Mouse (Mus musculus) cerebellum, adult 2 months (tissue): Measurements from ENCODE around the gene Hfe2.

Experiments used
- CTCF ChIP-seq: fragments of 200-500 bp; IDR thresholded peaks from 2 replicates; pipeline ENCODE4 v1.5.1; 2011; ENCODE audit warnings: low read depth, mild to moderate bottlenecking, control low read depth, low read length, moderate library complexity, borderline replicate concordance; ENCODE audit not compliant: insufficient read depth
- POLR2A ChIP-seq: fragments of 200-500 bp; IDR thresholded peaks from 2 replicates; pipeline ENCODE4 v1.6.1; 2011; ENCODE audit warnings: low read length, control low read depth, borderline replicate concordance; ENCODE audit not compliant: insufficient read depth

DNA sequence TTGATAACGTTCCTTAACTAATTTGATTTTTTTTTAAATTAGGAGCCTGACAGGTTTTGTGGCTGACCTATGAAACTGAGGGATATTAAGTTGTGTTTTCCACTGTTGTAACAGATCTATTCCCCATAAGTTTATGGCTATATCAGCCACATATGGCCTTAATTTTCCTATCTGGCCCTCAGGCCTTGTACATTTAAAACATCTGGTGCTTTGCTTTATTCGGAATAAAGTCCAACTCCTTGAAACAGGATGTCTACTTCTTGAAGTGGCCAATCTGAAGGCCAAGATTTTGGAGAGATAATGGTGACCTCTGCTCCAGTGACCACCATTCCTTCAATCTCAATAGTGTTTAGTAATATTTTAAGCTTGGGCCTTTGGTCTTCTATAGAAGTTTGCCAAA lies 14.3 kb downstream of the Hfe2 start:
- TF ChIP-seq CTCF: no peak
- TF ChIP-seq POLR2A: no peak
